9 mouse cellular contexts compared by ENCODE assay signal in genomic region chr15:85070561-85070960, GRCm38 (mm10). TPM values are rescaled to one million over a fixed set of nuclear protein-coding genes. Genes with fewer than 3 reads are reported as not detected.
DNase-seq lines count a peak whose midpoint lies in the region; ATAC-seq and TF ChIP-seq lines count a peak whose summit lies in the region.
"Had no signal": no experiment of that assay in that cellular context is flagged by ENCODE, and none has a peak within 500 bp of the region (broad histone marks: within the 10 kb centered on the region; RNA-seq: fewer than 3 reads in every experiment).

No protein-coding gene starts in this region.

- 44% methylated on average over 2 of the region's 2 CpGs for WGBS in forebrain, embryonic 14.5 days
- WGBS in forebrain, embryonic 15.5 days: 46% methylated on average over 2 of the region's 2 CpGs
- 15% methylated on average over 2 of the region's 2 CpGs for WGBS in lung, adult 2 months

- no peak for ATAC-seq in forebrain, embryonic 14.5 days
- no peak for ATAC-seq in forebrain, embryonic 15.5 days (replicated peaks)

- TF ChIP-seq POLR2A in lung, adult 2 months (IDR thresholded peaks at IDR 0.05; ENCODE audit: borderline replicate concordance, extremely low read depth, low read depth, low read length): no peak

- DNase-seq in forebrain, embryonic 14.5 days (ENCODE audit: low spot score): peak; percentile 82
- peak; percentile 49 to 68 for DNase-seq in right cerebral cortex, adult 2 months (ENCODE audit: low spot score in 2 of 2)
- DNase-seq in right cerebral cortex, postnatal 4 days: no peak
- DNase-seq in cerebellum, adult 9-10 months: peak; percentile 74
- DNase-seq in induced T-regulatory cell, adult 2 months (ENCODE audit: low read depth): peak; percentile 78
- DNase-seq in lung, adult 2 months: no peak
- peak; percentile 41 for DNase-seq in thymus, postnatal 4 days

- no peak overlapping the region for H3K27ac ChIP-seq in forebrain, embryonic 14.5 days (ENCODE audit: low read depth, low read length)
- H3K27ac ChIP-seq in forebrain, embryonic 15.5 days (replicated peaks): no peak overlapping the region
- H3K27ac ChIP-seq: limb, embryonic 13.5 days had no signal

- no peaks in the 10 kb centered on the region for H3K27me3 ChIP-seq in forebrain, embryonic 14.5 days (replicated peaks; ENCODE audit: control insufficient read depth, insufficient read depth, low read length)
- H3K27me3 ChIP-seq in forebrain, embryonic 15.5 days: no peaks in the 10 kb centered on the region; the same call in 1 of the 2 replicates
- H3K27me3 ChIP-seq: limb, embryonic 13.5 days had no signal

- H3K9ac ChIP-seq in forebrain, embryonic 14.5 days (ENCODE audit: low read length): no peak overlapping the region
- H3K9ac ChIP-seq in forebrain, embryonic 15.5 days (replicated peaks): no peak overlapping the region
- H3K9ac ChIP-seq: limb, embryonic 13.5 days had no signal

- no peak overlapping the region for H3K4me3 ChIP-seq in forebrain, embryonic 14.5 days (ENCODE audit: low read depth, low read length)
- no peak overlapping the region for H3K4me3 ChIP-seq in forebrain, embryonic 15.5 days
- H3K4me3 ChIP-seq in lung, adult 2 months (replicated peaks; ENCODE audit: extremely low read depth, low read depth, low read length): no peak overlapping the region
- H3K4me3 ChIP-seq: limb, embryonic 13.5 days had no signal

- no peaks in the 10 kb centered on the region for H3K9me3 ChIP-seq in forebrain, embryonic 14.5 days (replicated peaks; ENCODE audit: control insufficient read depth, low read length)
- no peaks in the 10 kb centered on the region for H3K9me3 ChIP-seq in forebrain, embryonic 15.5 days
- H3K9me3 ChIP-seq: limb, embryonic 13.5 days had no signal

- TF ChIP-seq CTCF in lung, adult 2 months (IDR thresholded peaks at IDR 0.05; ENCODE audit: insufficient read depth, low read length): peak; percentile 40; the same call in 1 of the 2 replicates

- no peaks in the 10 kb centered on the region for H3K4me1 ChIP-seq in forebrain, embryonic 14.5 days (ENCODE audit: control insufficient read depth, insufficient read depth, low read length)
- H3K4me1 ChIP-seq in forebrain, embryonic 15.5 days: no peaks in the 10 kb centered on the region
- H3K4me1 ChIP-seq in lung, adult 2 months (ENCODE audit: control insufficient read depth, insufficient read depth, low read length): no peaks in the 10 kb centered on the region; the same call in 1 of the 2 replicates
- H3K4me1 ChIP-seq: limb, embryonic 13.5 days had no signal

- no peaks in the 10 kb centered on the region for H3K36me3 ChIP-seq in forebrain, embryonic 14.5 days (ENCODE audit: control insufficient read depth, insufficient read depth, low read length)
- no peaks in the 10 kb centered on the region for H3K36me3 ChIP-seq in forebrain, embryonic 15.5 days
- H3K36me3 ChIP-seq: limb, embryonic 13.5 days had no signal

- H3K4me2 ChIP-seq in forebrain, embryonic 14.5 days (ENCODE audit: low read length): no peak overlapping the region
- no peak overlapping the region for H3K4me2 ChIP-seq in forebrain, embryonic 15.5 days (replicated peaks)
- H3K4me2 ChIP-seq: limb, embryonic 13.5 days had no signal

RNA-seq across cellular contexts. Expression of gene Fam118a, which starts 41.8 kb away (rescaled TPM):
- polyA plus RNA-seq in forebrain, embryonic 14.5 days (2014; fragmentation: Nextera tagmentation; extraction: Ambion mirVana): 29.2 and 29.4 TPM in 2 replicates
- polyA plus RNA-seq in forebrain, embryonic 15.5 days (2015; fragmentation: Nextera tagmentation; extraction: Ambion mirVana): 32.4 and 33.5 TPM in 2 replicates
- 6.7 and 7.0 TPM in 2 replicates for polyA plus RNA-seq in lung, adult 2 months (2012; rRNA removed)

RNA-seq across cellular contexts. Expression of gene Upk3a, which starts 53.6 kb away (rescaled TPM):
- polyA plus RNA-seq in forebrain, embryonic 14.5 days (2014; fragmentation: Nextera tagmentation; extraction: Ambion mirVana): 1.1 and 1.3 TPM in 2 replicates
- 0.31 and 0.34 TPM in 2 replicates for polyA plus RNA-seq in forebrain, embryonic 15.5 days (2015; fragmentation: Nextera tagmentation; extraction: Ambion mirVana)
- polyA plus RNA-seq in lung, adult 2 months (2012; rRNA removed): 2.0 and 3.0 TPM in 2 replicates
- polyA plus RNA-seq: limb, embryonic 13.5 days had no signal

Comparison
In these comparisons a context has a peak if more than half of its experiments do, and no peak if none do; other contexts are left out.
1. DNase-seq: peak in forebrain, embryonic 14.5 days (single experiment), right cerebral cortex, adult 2 months (2 of 2), cerebellum, adult 9-10 months (single experiment), induced T-regulatory cell, adult 2 months (single experiment) and thymus, postnatal 4 days (single experiment); none in right cerebral cortex, postnatal 4 days (single experiment) and lung, adult 2 months (single experiment).